Mouse (Mus musculus) G1E (cell line): ENCODE results near the gene Phf12.

Experiments
- CTCF ChIP-seq: IDR thresholded peaks from 2 replicates; pipeline ENCODE4 v1.5.1; 2012; ENCODE audit warnings: low read depth, low read length, inconsistent platforms, mixed read lengths
- POLR2AphosphoS5 ChIP-seq: IDR thresholded peaks from 2 replicates; pipeline ENCODE4 v1.6.1; 2012; ENCODE audit warnings: low read depth, low read length, inconsistent platforms; ENCODE audit not compliant: insufficient replicate concordance

DNA sequence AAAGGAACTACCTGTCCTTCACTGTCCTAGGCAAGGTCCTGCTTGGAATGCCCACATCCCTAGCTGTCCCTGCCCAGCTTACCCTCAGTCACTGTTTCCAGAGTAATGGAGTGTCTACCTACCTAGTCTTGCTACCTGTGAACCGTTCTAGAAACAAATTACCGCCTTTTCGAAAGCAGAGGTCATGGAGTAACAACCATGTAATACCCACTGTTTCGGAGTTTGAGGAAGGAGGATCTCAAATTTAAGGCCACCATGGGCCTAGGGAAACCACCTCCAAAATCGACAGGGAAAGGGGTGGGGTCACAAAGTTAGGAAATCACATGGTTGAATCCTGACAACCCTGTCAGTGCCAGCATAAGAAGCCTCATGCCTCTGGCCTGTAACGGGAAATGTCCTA lies 48.8 kb downstream of the Phf12 start:
- no peak for TF ChIP-seq CTCF
- TF ChIP-seq POLR2AphosphoS5: no peak
